Mouse (Mus musculus): ENCODE results near the gene Dlg2. TPM values are rescaled to one million over a fixed set of nuclear protein-coding genes. Genes with fewer than 3 reads are reported as not detected.

Gene Dlg2
- total RNA-seq, 1 experiment from 2014 or later: 2.2 TPM

DNA sequence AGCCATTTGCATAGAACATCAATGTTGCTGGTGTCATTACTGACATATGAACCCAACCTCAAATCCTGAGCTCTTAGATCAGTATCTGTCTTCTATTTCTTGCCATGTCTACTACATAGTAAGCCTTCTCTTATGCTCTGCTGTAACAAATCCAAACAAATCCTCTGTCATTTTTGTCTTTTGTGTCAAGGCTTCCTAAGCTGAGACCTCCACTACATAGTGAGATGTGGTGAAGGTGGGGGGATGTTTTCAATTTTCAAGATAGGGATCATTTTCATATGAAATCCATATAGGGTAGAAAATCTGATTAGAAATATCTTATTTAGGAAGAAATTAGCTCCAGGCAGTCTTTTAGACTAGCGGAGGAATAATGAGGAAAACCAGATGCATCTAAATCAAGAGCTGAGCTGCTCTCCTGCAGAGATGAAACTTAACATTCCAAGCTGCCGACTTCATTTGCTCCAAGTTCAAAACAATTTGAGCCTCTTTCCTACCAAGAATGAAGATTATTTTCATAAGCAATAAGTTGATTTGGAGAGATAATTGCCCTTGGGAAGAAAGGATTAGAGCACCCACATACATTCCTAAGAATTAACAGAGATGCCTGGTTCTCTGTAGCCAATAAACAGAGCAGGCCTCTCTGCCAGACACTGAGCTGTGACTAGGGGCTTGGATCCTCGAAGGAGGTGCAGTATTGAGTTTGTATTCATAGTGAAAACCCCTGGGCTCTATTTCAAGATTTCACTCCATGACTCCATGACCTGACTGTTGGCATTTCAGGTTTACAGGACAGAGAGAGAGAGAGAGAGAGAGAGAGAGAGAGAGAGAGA, 2009.6 kb downstream of the Dlg2 start:
- ATAC-seq (ENCODE audit: extremely low read depth, insufficient number of reproducible peaks, low FRiP score, poor library complexity, severe bottlenecking): no peak

GRCm38 (mm10) chr7:92486878-92487277, 2010.4 kb downstream of the Dlg2 start:
- no peak for ATAC-seq (ENCODE audit: extremely low read depth, insufficient number of reproducible peaks, low FRiP score, poor library complexity, severe bottlenecking)

DNA sequence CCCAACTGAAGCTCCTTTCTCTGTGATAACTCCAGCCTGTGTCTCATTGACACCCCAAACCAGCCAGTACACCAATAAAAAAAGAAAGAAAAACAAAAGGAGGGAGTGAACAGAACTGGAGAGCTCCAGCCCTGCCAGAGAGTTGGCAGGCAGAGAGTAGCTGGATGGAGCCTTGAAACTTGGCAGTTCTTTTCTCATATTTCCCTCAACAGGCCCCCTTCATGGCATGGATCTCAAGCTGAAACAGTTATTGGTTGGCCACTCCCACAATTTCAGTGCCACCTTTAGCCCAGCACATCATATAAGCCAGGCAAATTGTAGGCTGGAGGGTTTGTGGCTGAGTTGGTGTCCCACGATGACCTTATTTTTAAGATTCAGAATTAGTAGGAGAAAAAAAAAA, 2015.8 kb downstream of the Dlg2 start:
- ATAC-seq (ENCODE audit: extremely low read depth, insufficient number of reproducible peaks, low FRiP score, poor library complexity, severe bottlenecking): no peak

DNA sequence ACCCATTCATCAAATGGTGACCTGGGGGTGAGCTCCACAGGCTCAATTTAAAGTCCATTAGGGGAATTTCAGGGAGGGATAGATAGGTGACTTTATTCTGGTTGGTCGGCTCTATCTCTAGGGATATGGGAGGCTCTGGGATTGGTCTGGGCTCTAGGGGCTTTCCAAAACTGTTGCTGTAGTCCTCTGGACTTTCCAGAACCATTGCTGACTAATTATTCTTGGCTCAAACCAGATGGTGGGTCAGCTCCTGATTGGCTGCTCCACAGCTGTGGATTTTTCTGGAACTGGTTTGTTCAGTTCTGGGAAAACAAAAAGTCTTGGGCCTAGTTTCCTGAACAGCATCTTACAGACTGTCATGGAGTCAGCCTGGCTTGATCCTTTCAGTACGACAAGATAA, 2017.0 kb downstream of the Dlg2 start:
- ATAC-seq (ENCODE audit: extremely low read depth, insufficient number of reproducible peaks, low FRiP score, poor library complexity, severe bottlenecking): no peak

Other genes with a start within 250 kb of the Dlg2 start
- 0.25 TPM in 1 of 2 replicates, not detected in the other for gene Ccdc83, start 210.9 kb upstream of the Dlg2 start, total RNA-seq (2017)
- gene Sytl2, start 174.4 kb upstream of the Dlg2 start, total RNA-seq (2017): 2.7 and 5.0 TPM in 2 replicates
- not detected in 2 replicates for gene Ccdc89, start 50.1 kb upstream of the Dlg2 start, total RNA-seq (2017)
- gene Crebzf, start 33.9 kb upstream of the Dlg2 start, total RNA-seq (2017): 128 and 129 TPM in 2 replicates
- 13.7 and 15.2 TPM in 2 replicates for gene Tmem126a, start 19.4 kb upstream of the Dlg2 start, total RNA-seq (2017)
- 13.1 and 16.3 TPM in 2 replicates for gene Tmem126b, start 671 bp upstream of the Dlg2 start, total RNA-seq (2017)

All from neutrophil, adult 5-6 weeks (primary cell).